Mouse (Mus musculus): Measurements from ENCODE around the gene Svbp. TPM values are rescaled to one million over a fixed set of nuclear protein-coding genes. Genes with fewer than 3 reads are reported as not detected.

Gene Svbp
- polyA plus RNA-seq, 1 experiment from 2014 or later, result 100 TPM

DNA sequence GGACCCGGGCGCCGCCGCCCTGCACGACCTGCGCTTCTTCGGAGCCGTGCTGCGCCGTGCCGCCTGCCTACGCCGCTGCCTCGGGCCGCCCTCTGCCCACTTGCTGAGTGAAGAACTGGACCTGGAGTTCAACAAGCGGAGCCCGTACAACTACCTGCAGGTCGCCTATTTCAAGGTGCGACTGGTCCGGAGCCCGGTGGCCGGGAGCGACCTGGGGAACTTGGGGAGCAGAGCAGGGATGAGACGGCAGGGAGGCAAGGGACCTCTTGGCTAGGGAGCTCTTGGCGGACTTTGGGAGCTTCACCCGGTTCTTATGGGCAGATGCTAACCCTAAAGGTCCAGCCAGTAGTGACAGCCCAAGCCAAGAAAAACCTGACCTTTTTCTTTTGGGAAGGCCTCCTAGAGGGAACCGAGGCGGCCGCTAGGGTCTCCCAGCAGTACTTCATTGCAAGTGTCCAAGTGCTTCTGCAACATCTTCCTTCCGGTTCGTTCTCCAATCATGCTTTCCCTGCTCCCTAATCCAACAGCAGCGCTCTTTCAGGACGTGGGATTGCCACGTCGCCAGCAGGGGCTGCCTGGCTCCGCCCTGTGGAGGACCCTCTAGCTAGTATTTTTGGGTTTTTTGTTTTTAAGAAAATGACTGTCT is 38.3 kb downstream of the Svbp start:
- no peaks in the 10 kb centered on the region; the same call in 1 of the 2 replicates for H3K36me3 ChIP-seq (ENCODE audit: control insufficient read depth, insufficient read depth, low read length)
- ATAC-seq (ENCODE audit: low FRiP score, low TSS enrichment), result peak; percentile 20
- H3K9ac ChIP-seq (ENCODE audit: low read length), result peak overlapping the region; percentile 76
- no peaks in the 10 kb centered on the region for H3K4me1 ChIP-seq (replicated peaks; ENCODE audit: control insufficient read depth, insufficient read depth)
- WGBS, result under 1% methylated on average over 36 of the region's 36 CpGs
- no peaks in the 10 kb centered on the region for H3K9me3 ChIP-seq (ENCODE audit: control insufficient read depth, low read length)
- peak overlapping the region; percentile 87 for H3K4me3 ChIP-seq (ENCODE audit: low read depth, low read length)
- H3K27ac ChIP-seq (replicated peaks), result peak overlapping the region; percentile 76
- TF ChIP-seq EP300 (optimal IDR thresholded peaks at IDR 0.05) (no peak), CTCF (IDR thresholded peaks at IDR 0.05; ENCODE audit: low read depth) (peak; percentile 56)
- H3K27me3 ChIP-seq (ENCODE audit: control insufficient read depth, insufficient read depth, low read length), result no peaks in the 10 kb centered on the region
- DNase-seq (ENCODE audit: low spot score), result no peak
- peak overlapping the region; percentile 88 for H3K4me2 ChIP-seq (replicated peaks; ENCODE audit: low read depth)

DNA sequence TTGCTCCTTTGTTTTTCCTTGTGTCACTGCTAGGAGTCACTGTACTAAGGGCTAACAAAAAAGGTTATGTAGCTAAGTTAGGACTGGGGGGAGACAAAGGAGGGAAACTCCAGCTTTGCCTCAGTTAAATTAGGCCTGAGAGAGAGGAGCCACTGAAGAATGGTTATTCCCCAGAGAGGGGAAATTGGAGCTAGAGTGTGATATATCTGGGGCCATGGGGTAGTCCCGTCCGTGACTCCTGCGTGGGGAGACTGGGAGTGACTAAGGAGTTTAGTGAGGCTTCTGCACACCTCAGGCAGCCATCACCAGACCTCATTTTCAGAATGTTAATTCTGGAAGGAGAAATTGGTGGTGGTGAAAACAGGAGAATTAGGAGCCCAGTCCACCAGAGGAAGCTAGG is 39.2 kb downstream of the Svbp start:
- Histone ChIP-seq H3K9me3 (ENCODE audit: control insufficient read depth, low read length) (no peaks in the 10 kb centered on the region), H3K36me3 (ENCODE audit: control insufficient read depth, insufficient read depth, low read length) (no peaks in the 10 kb centered on the region), H3K4me3 (ENCODE audit: low read depth, low read length) (peak overlapping the region; percentile 87), H3K4me2 (replicated peaks; ENCODE audit: low read depth) (peak overlapping the region; percentile 88), H3K4me1 (replicated peaks; ENCODE audit: control insufficient read depth, insufficient read depth) (no peaks in the 10 kb centered on the region), H3K27me3 (ENCODE audit: control insufficient read depth, insufficient read depth, low read length) (no peaks in the 10 kb centered on the region), H3K9ac (ENCODE audit: low read length) (peak overlapping the region; percentile 76), H3K27ac (replicated peaks) (peak overlapping the region; percentile 76; the same call in 1 of the 2 replicates)
- no peak for ATAC-seq (ENCODE audit: low FRiP score, low TSS enrichment)
- 81% methylated on average over 3 of the region's 3 CpGs for whole genome bisulfite sequencing
- DNase-seq (ENCODE audit: low spot score), result no peak
- TF ChIP-seq EP300 (optimal IDR thresholded peaks at IDR 0.05), result no peak
- TF ChIP-seq CTCF (IDR thresholded peaks at IDR 0.05; ENCODE audit: low read depth), result no peak

DNA sequence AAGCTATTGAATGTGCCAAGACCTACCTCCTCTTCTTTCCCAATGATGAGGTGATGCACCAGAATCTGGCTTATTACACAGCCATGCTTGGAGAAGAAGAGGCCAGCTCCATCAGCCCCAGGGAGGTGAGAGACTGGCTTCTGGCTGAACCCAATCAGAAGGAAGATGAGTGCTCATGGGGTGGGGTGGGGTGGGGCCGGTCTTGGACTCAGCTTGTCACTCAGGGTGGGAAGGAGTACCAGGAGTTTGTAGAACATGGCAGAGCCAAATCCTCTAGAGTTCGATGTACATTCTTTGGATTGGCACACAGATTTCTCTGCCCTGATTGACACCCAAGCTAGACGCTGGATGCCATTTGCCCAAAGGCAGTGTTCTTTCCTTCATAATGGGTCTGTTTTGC is 43.6 kb downstream of the Svbp start:
- DNase-seq (ENCODE audit: low spot score) (no peak), ATAC-seq (ENCODE audit: low FRiP score, low TSS enrichment) (no peak)
- TF ChIP-seq CTCF (IDR thresholded peaks at IDR 0.05; ENCODE audit: low read depth) (no peak), EP300 (optimal IDR thresholded peaks at IDR 0.05) (no peak)
- Histone ChIP-seq H3K9me3 (ENCODE audit: control insufficient read depth, low read length) (no peaks in the 10 kb centered on the region), H3K27ac (replicated peaks) (0 out of 2 replicates have a peak overlapping the region, but pooled peaks have one; percentile 40), H3K4me3 (ENCODE audit: low read depth, low read length) (no peak overlapping the region), H3K36me3 (ENCODE audit: control insufficient read depth, insufficient read depth, low read length) (peaks cover 5% of the 10 kb centered on the region; the same call in 1 of the 2 replicates), H3K27me3 (ENCODE audit: control insufficient read depth, insufficient read depth, low read length) (no peaks in the 10 kb centered on the region), H3K4me1 (replicated peaks; ENCODE audit: control insufficient read depth, insufficient read depth) (no peaks in the 10 kb centered on the region), H3K9ac (ENCODE audit: low read length) (no peak overlapping the region), H3K4me2 (replicated peaks; ENCODE audit: low read depth) (no peak overlapping the region)
- 66% methylated on average over 3 of the region's 3 CpGs for WGBS

DNA sequence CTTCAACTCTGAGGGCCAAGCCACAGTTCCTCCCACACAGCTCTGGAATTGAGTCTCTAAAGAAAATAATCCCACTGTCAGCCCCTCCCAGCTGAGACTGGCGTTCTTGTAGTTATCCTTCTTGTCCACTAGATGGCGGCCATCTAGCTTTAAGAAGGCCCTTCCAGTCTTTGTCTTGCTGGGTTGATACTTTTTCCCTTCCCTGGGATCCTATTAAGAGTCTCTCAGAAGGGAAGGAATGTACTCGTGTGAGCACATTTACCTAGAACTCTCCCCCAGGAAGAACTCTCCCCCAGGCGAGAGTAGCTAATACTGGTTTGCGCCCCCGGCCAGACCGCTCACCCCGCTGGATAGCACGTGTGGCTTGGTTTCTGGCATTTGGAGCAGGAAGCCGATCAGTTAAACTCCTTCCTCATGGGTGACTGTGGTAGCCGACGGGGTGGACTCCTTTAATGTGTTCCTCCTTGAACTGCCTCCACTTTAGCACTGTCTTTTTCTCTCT is 44.1 kb downstream of the Svbp start:
- ATAC-seq (ENCODE audit: low FRiP score, low TSS enrichment), result peak; percentile 41
- Histone ChIP-seq H3K4me3 (ENCODE audit: low read depth, low read length) (no peak overlapping the region), H3K27ac (replicated peaks) (peak overlapping the region; percentile 35; the same call in 1 of the 2 replicates), H3K36me3 (ENCODE audit: control insufficient read depth, insufficient read depth, low read length) (peaks cover 5% of the 10 kb centered on the region; the same call in 1 of the 2 replicates), H3K9ac (ENCODE audit: low read length) (0 out of 2 replicates have a peak overlapping the region, but pooled peaks have one; percentile 23), H3K4me2 (replicated peaks; ENCODE audit: low read depth) (0 out of 2 replicates have a peak overlapping the region, but pooled peaks have one; percentile 27), H3K27me3 (ENCODE audit: control insufficient read depth, insufficient read depth, low read length) (no peaks in the 10 kb centered on the region), H3K4me1 (replicated peaks; ENCODE audit: control insufficient read depth, insufficient read depth) (no peaks in the 10 kb centered on the region), H3K9me3 (ENCODE audit: control insufficient read depth, low read length) (no peaks in the 10 kb centered on the region)
- peak; percentile 48 for DNase-seq (ENCODE audit: low spot score)
- no peak for TF ChIP-seq EP300 (optimal IDR thresholded peaks at IDR 0.05)
- TF ChIP-seq CTCF (IDR thresholded peaks at IDR 0.05; ENCODE audit: low read depth), result peak; percentile 92
- WGBS, result 30% methylated on average over 12 of the region's 12 CpGs

DNA sequence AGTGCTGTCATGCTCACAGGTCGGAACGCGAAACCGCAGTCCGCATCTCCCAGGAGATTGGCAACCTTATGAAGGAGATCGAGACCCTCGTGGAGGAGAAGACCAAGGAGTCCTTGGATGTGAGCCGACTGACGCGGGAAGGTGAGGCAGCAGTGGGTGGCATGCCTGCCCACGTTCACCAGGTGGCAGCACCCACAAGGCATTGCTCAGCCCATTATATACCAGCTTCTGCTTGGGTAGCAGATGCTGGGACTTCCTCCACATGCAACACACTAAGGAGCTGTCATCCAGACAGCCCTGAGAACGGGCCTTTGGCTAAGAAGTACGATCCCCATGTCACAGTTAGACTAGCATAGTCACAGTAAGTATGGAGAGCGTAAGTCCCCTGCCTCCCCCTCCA is 46.6 kb downstream of the Svbp start:
- Histone ChIP-seq H3K4me3 (ENCODE audit: low read depth, low read length) (no peak overlapping the region), H3K36me3 (ENCODE audit: control insufficient read depth, insufficient read depth, low read length) (peaks cover 5% of the 10 kb centered on the region; the same call in 1 of the 2 replicates), H3K9me3 (ENCODE audit: control insufficient read depth, low read length) (no peaks in the 10 kb centered on the region), H3K4me1 (replicated peaks; ENCODE audit: control insufficient read depth, insufficient read depth) (no peaks in the 10 kb centered on the region), H3K4me2 (replicated peaks; ENCODE audit: low read depth) (no peak overlapping the region), H3K27ac (replicated peaks) (no peak overlapping the region), H3K9ac (ENCODE audit: low read length) (no peak overlapping the region), H3K27me3 (ENCODE audit: control insufficient read depth, insufficient read depth, low read length) (no peaks in the 10 kb centered on the region)
- WGBS, result 85% methylated on average over 14 of the region's 14 CpGs
- no peak for ATAC-seq (ENCODE audit: low FRiP score, low TSS enrichment)
- DNase-seq (ENCODE audit: low spot score), result peak; percentile 52
- TF ChIP-seq EP300 (optimal IDR thresholded peaks at IDR 0.05) (no peak), CTCF (IDR thresholded peaks at IDR 0.05; ENCODE audit: low read depth) (peak; percentile 70)

DNA sequence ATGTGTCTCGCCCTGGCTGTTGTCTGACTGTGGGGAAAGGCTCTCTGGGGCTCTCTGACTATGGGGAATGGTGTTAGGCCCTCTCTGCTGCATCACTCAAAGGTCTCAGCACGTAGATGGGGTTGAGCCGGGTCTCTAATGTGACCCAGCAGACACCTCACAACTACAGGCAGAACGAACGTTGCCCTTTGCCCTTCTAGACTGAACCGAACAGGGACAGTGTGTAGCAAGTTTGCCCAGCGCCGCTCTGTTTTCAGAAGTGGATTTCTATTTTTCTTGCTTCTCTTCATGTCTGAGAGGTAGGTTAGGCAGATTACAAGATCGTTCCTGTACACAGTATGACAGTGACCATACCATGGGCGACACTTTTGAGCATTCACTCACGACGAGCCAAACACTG is 47.5 kb downstream of the Svbp start:
- no peak overlapping the region for H3K27ac ChIP-seq (replicated peaks)
- WGBS, result 92% methylated on average over 12 of the region's 12 CpGs
- H3K36me3 ChIP-seq (ENCODE audit: control insufficient read depth, insufficient read depth, low read length), result peaks cover 5% of the 10 kb centered on the region; the same call in 1 of the 2 replicates
- no peak overlapping the region for H3K4me2 ChIP-seq (replicated peaks; ENCODE audit: low read depth)
- no peak for TF ChIP-seq CTCF (IDR thresholded peaks at IDR 0.05; ENCODE audit: low read depth)
- no peak for TF ChIP-seq EP300 (optimal IDR thresholded peaks at IDR 0.05)
- no peaks in the 10 kb centered on the region for H3K4me1 ChIP-seq (replicated peaks; ENCODE audit: control insufficient read depth, insufficient read depth)
- DNase-seq (ENCODE audit: low spot score), result no peak
- H3K9me3 ChIP-seq (ENCODE audit: control insufficient read depth, low read length), result no peaks in the 10 kb centered on the region
- no peak overlapping the region for H3K9ac ChIP-seq (ENCODE audit: low read length)
- no peak overlapping the region for H3K4me3 ChIP-seq (ENCODE audit: low read depth, low read length)
- H3K27me3 ChIP-seq (ENCODE audit: control insufficient read depth, insufficient read depth, low read length), result no peaks in the 10 kb centered on the region
- ATAC-seq (ENCODE audit: low FRiP score, low TSS enrichment), result no peak
